Mouse (Mus musculus) v-Abl transformed pro-B cells (cell line): ENCODE data around the gene Ufc1.
"Not testable (repeated sequence)": the region's sequence is repeated elsewhere in the genome, so short reads cannot be mapped to it uniquely, and the experiment has no call there.

Source experiments
- in situ Hi-C, 2 experiments: fragments of 400-800 bp; cut with MboI; formaldehyde crosslinking; loops; one replicate each; pipeline ENCODE4 v1.15.1; 2025; ENCODE audit not compliant: unreplicated experiment in 2 of 2

Ufc1 gene

GRCm38 (mm10) chr1:171294298-171295062 is at the start of gene Ufc1:
TSS of gene Ufc1 (minus strand) at chr1:171295024.
- in situ Hi-C loops: loop anchor here in 1 of 2 experiments (25.0 kb wide), 1 partner anchor 1757 kb away; the partner anchor contains the start of gene Nuf2

GRCm38 (mm10) chr1:171343922-171344677 is 49.3 kb upstream of the Ufc1 start:
- in situ Hi-C loops: no loop called here

GRCm38 (mm10) chr1:171342262-171343207 is 47.7 kb upstream of the Ufc1 start:
- in situ Hi-C loops: no loop called here

GRCm38 (mm10) chr1:171330216-171330560 is 35.4 kb upstream of the Ufc1 start:
- in situ Hi-C loops: no loop called here

- in situ Hi-C loops: no loop called here
Measured at GRCm38 (mm10) chr1:171329433-171330215, 34.8 kb upstream of the Ufc1 start.

GRCm38 (mm10) chr1:171328839-171329432 is 34.1 kb upstream of the Ufc1 start, which contains the start of gene Dedd:
TSS of gene Dedd (plus strand) at chr1:171329145.
- in situ Hi-C loops: no loop called here

GRCm38 (mm10) chr1:171328244-171328643 is 33.4 kb upstream of the Ufc1 start:
- in situ Hi-C loops: no loop called here

GRCm38 (mm10) chr1:171326588-171326987 is 31.8 kb upstream of the Ufc1 start:
- in situ Hi-C loops: not testable (repeated sequence)

- in situ Hi-C loops: no loop called here
Measured at GRCm38 (mm10) chr1:171325571-171325970, 30.7 kb upstream of the Ufc1 start.

GRCm38 (mm10) chr1:171322012-171322411 is 27.2 kb upstream of the Ufc1 start:
- in situ Hi-C loops: loop anchor here (5.0 to 25.0 kb wide), 3 partner anchors 35 to 1040 kb away; partner anchors contain the start of gene Klhdc9 (in 1 of the 2)

- in situ Hi-C loops: loop anchor here (5.0 to 25.0 kb wide), 3 partner anchors 36 to 1041 kb away; partner anchors contain the start of gene Klhdc9 (in 1 of the 2)
Measured at GRCm38 (mm10) chr1:171321415-171321814, 26.6 kb upstream of the Ufc1 start.

GRCm38 (mm10) chr1:171320151-171320550 is 25.3 kb upstream of the Ufc1 start:
- in situ Hi-C loops: loop anchor here (5.0 to 25.0 kb wide), 3 partner anchors 37 to 1042 kb away; partner anchors contain the start of gene Klhdc9 (in 1 of the 2)

- in situ Hi-C loops: loop anchor here (5.0 to 25.0 kb wide), 3 partner anchors 38 to 1043 kb away; partner anchors contain the start of gene Klhdc9 (in 1 of the 2)
Measured at GRCm38 (mm10) chr1:171319748-171320147, 24.9 kb upstream of the Ufc1 start.

GRCm38 (mm10) chr1:171309321-171309720 is 14.5 kb upstream of the Ufc1 start:
- in situ Hi-C loops: loop anchor here in 1 of 2 experiments (10.0 to 25.0 kb wide), 2 partner anchors 165 to 1053 kb away; no protein-coding TSS in a partner anchor

- in situ Hi-C loops: loop anchor here in 1 of 2 experiments (10.0 to 25.0 kb wide), 2 partner anchors 169 to 1056 kb away; no protein-coding TSS in a partner anchor
Measured at GRCm38 (mm10) chr1:171306157-171306556, 11.3 kb upstream of the Ufc1 start.

GRCm38 (mm10) chr1:171298226-171298625 is 3.4 kb upstream of the Ufc1 start:
- in situ Hi-C loops: loop anchor here in 1 of 2 experiments (25.0 kb wide), 1 partner anchor 1761 kb away; the partner anchor contains the start of gene Nuf2

- in situ Hi-C loops: loop anchor here in 1 of 2 experiments (25.0 kb wide), 1 partner anchor 1758 kb away; the partner anchor contains the start of gene Nuf2
Measured at GRCm38 (mm10) chr1:171295063-171295402, 209 bp upstream of the Ufc1 start.

GRCm38 (mm10) chr1:171293906-171294297 is 922 bp downstream of the Ufc1 start:
- in situ Hi-C loops: loop anchor here in 1 of 2 experiments (25.0 kb wide), 1 partner anchor 1757 kb away; the partner anchor contains the start of gene Nuf2
